Mouse (Mus musculus) thymus, postnatal 4 days (tissue): ENCODE results near the gene Ammecr1.

ENCODE experiments used
- DNase-seq: peaks from one replicate; pipeline ENCODE4 v3.0.0; 2021

Ammecr1 gene

GRCm38 (mm10) chrX:142966008-142966966 lies at the start of gene Ammecr1:
Gene Ammecr1, minus strand, starts transcription at chrX:142966728.
- peak; percentile 79 for DNase-seq

GRCm38 (mm10) chrX:143014118-143014517 lies 47.6 kb upstream of the Ammecr1 start:
- DNase-seq, result no peak

GRCm38 (mm10) chrX:143012334-143012733 lies 45.8 kb upstream of the Ammecr1 start:
- DNase-seq, result no peak

GRCm38 (mm10) chrX:143011865-143012264 lies 45.3 kb upstream of the Ammecr1 start:
- DNase-seq, result no peak

- DNase-seq, result no peak
Observed at GRCm38 (mm10) chrX:143004131-143004846, 37.8 kb upstream of the Ammecr1 start.

GRCm38 (mm10) chrX:142997214-142997613 lies 30.7 kb upstream of the Ammecr1 start:
- no peak for DNase-seq

- no peak for DNase-seq
Observed at GRCm38 (mm10) chrX:142994514-142994913, 28.0 kb upstream of the Ammecr1 start.

GRCm38 (mm10) chrX:142984170-142984569 lies 17.6 kb upstream of the Ammecr1 start:
- no peak for DNase-seq

- no peak for DNase-seq
Observed at GRCm38 (mm10) chrX:142983638-142984037, 17.1 kb upstream of the Ammecr1 start.

- DNase-seq, result no peak
Observed at GRCm38 (mm10) chrX:142981530-142982130, 15.1 kb upstream of the Ammecr1 start.

- no peak for DNase-seq
Observed at GRCm38 (mm10) chrX:142980855-142981529, 14.5 kb upstream of the Ammecr1 start.

- no peak for DNase-seq
Observed at GRCm38 (mm10) chrX:142979224-142979623, 12.7 kb upstream of the Ammecr1 start.

GRCm38 (mm10) chrX:142972443-142972970 lies 6.0 kb upstream of the Ammecr1 start:
- no peak for DNase-seq

GRCm38 (mm10) chrX:142971759-142972158 lies 5.2 kb upstream of the Ammecr1 start:
- no peak for DNase-seq

GRCm38 (mm10) chrX:142967067-142967466 lies 539 bp upstream of the Ammecr1 start:
- DNase-seq, result no peak

GRCm38 (mm10) chrX:142965236-142966007 lies 1.1 kb downstream of the Ammecr1 start:
- DNase-seq, result no peak

- DNase-seq, result no peak
Observed at GRCm38 (mm10) chrX:142960434-142960833, 6.1 kb downstream of the Ammecr1 start.

- no peak for DNase-seq
Observed at GRCm38 (mm10) chrX:142959674-142960307, 6.7 kb downstream of the Ammecr1 start.

- no peak for DNase-seq
Observed at GRCm38 (mm10) chrX:142928430-142928829, 38.1 kb downstream of the Ammecr1 start.

GRCm38 (mm10) chrX:142917394-142917793 lies 49.1 kb downstream of the Ammecr1 start:
- no peak for DNase-seq

- DNase-seq, result no peak
Observed at GRCm38 (mm10) chrX:142916719-142917118, 49.8 kb downstream of the Ammecr1 start.
